Mouse (Mus musculus) mature B cell (primary cell): ENCODE measurements around the gene Lamtor3.
"Not testable (repeated sequence)": the region's sequence is repeated elsewhere in the genome, so short reads cannot be mapped to it uniquely, and the experiment has no call there.

Experiments
- in situ Hi-C: fragments of 300-500 bp; cut with MboI; formaldehyde crosslinking; loops from 2 replicates; pipeline ENCODE4 v1.14.3; 2019

The Lamtor3 gene

DNA sequence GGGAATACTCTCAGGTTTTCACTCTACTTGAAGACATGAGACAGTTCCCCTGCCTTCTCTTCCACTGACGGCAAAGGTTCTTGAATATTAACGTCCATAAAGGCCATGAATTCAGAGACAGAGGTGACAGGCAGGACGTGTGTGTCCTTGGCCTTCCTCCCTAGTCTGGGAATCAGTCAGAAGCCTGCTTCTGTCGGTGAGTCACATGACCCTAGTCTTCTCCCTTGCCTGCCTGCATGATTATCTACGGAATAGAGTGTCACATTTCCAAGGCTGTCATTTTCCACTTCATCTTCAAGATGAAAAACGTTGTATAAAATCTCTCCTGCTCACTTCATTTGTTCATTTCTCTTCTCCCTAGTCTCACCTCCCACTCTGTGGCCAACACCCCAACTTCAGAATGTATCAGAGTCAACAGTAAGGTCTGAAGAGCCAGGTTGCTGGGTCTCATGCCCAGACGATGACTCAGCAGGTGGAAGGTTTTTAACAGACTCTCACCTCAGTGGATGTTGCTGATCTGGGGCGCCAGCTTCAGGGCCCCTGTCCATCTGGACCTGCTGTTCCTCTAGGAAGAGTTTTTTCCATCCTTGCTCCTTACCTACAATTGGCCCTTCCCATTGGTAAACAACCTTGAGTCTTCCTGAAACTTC, 43.6 kb downstream of the Lamtor3 start:
- in situ Hi-C loops = no loop called here

DNA sequence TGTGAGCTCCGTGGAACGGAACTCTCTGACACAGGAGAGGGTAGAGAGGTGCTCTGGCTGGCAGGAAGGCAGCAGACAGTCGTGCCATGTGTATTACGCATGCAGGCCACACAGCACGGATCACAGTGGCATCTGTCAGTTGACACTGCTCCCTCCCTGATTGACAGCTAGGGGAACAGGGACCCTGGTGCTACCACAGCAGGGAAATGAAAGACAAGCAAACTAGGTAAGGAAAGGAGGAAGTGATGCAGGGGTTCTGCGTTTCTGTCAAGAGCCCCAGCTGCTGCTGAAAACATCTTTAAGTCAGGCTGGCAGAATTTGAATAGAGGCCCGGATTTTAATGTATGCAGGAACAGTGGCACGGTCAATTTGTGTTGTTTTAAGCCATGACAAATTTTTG, 45.2 kb downstream of the Lamtor3 start:
- in situ Hi-C loops = no loop called here

DNA sequence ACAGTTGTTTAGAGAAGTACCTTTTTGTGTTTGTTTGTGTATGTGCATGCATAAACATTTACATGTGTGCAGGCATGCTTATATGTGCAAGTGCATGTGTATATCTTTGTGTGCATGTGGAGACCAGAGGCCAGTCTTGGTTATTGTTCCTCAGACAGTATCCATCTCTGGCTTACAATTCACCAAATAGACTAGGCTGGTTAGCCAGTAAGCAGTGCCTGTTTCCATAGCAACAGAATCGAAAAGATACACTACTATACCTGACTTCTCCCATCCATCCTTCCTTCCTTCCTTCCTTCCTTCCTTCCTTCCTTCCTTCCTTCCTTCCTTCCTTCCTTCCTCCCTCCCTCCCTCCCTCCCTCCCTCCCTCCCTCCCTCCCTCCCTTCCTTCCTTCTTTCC, 45.7 kb downstream of the Lamtor3 start:
- in situ Hi-C loops = not testable (repeated sequence)

DNA sequence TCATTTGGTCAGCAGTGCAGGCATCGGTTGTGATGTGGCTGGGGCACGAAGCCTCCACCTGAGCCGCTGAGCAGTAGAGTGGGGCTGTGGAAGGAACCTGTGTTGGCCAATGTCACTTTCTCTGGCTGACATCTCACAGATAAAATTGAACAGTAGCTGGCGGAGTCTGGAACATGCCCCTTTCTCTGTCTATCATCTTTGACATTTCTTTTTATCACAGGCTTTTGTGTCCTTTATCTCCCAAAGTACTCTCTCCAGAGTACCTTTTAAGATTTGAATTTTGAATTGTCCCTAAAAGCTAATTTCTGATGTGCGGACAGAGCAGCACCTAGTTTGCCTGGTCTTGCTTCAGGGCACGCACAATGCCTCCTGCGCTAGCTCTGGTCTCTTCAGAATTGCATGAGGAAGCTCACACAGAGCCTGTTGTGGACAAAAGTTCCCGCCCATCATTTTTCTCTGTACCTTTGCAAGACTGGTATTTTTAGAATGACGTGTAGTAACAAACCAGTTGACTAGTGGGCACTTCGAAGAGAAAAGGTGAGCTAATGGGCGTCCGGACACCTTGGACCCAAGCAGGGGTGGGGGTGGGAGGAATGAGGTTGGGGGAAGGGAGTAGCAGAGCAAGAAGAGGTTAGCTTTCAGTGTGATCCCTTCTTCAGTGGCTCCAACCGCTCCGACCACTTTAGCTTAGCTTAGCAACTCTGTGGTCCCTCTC, 50.0 kb downstream of the Lamtor3 start:
- in situ Hi-C loops = no loop called here

DNA sequence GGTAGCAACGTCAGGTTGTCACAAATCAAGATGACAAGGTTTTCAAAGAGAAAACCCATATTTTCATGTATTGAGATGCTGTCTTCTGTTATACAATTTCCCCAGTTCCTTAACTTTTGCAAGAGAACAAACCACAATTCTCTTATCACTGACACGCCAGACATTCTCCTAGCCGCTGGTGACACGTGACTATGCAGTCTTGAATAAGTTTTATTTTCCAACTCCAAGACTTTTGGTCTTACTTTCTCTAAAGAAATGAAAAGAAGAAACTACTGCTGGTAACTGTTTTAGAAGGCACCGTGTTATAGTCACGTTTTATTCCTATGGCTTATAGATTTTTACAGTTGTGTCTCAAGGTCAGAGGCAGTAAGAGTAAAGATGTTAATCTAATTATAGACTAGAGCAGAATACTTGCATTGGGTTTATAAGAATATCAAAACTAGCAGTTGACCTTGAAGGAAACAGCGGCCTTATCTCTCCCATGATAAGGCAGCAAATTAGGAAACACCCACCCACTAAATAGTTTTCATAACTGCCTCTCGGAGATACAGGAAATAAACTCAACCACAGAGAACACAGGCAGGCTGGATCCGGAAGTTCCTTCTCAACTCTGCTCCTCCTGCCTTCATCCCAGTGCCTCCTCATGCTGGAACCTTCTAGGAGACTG, 50.6 kb downstream of the Lamtor3 start:
- in situ Hi-C loops = no loop called here

DNA sequence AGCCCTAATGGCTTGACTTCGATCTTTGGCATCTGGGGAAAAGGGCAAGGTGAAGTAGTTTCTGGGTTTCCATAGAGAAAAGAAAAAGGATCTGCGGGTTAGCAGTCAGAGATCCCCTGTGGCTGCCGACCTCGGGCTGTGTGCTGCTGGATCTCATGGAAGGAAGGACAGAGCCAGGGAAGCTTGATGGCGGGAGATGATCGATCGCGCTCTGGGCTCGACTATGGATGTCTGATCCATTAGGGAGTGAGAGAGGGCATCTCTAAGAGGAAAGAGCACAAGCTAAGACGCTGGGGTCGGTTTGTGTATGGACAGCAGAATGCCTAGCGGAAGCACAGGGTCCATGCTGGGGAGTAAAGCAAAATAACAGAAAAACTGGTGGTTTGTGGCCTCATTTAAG, 51.6 kb downstream of the Lamtor3 start:
- in situ Hi-C loops = no loop called here

DNA sequence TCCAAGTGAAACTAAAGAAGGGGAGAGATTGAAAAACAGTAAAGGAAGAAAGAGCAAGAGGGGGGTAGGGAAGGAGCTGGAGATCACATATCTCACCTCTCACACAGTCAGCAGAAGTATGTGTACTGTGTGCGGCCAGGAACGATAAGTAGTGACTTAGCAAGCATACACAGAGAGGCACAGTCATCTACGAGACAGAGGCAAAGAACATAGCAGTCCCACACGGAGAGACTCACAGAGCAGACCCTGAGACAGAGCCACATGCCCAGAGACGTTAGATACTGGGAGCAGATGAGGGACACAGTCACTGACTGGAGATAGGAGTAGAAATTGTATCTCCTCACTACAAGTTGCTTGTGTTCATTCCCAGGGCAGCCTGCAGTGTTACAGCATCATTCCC, 53.9 kb downstream of the Lamtor3 start:
- in situ Hi-C loops = no loop called here

DNA sequence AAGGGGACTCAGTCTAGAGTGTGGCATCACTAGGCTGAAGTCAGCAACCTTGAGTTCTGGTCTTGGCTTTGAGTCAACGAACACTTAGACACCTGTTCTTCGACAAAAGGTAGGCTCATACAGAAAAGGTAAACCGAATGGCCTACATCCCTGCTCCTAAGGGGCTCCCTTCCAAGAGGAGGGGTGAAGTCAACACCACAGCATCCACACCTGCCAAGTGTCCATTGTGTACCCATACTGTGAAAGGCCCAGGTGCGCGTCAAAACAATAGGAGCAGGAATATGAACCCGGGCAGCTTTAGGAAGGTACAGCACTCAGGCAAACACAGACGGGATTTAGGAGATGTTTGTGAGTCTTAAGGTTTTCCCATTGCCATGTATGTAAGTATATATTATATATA, 54.7 kb downstream of the Lamtor3 start:
- in situ Hi-C loops = no loop called here

DNA sequence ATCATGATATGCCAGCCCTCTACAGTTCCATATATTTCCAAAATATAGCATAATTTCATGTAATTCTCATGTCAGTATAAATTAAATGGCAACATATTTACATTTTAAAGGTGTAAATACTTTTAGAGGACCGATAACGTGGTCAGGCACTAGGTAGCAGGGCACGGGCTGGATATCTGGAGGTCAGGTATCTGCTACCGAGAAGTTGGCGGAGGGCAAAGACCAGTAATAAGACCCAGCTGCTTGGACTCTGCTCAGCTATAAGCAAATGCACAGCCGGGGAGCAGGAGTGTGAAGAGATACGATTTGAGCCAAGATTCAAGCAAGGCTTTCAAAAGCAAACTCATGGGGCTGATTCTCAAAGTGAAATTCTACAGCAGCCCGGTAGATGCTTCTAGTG, 56.0 kb downstream of the Lamtor3 start:
- in situ Hi-C loops = no loop called here

DNA sequence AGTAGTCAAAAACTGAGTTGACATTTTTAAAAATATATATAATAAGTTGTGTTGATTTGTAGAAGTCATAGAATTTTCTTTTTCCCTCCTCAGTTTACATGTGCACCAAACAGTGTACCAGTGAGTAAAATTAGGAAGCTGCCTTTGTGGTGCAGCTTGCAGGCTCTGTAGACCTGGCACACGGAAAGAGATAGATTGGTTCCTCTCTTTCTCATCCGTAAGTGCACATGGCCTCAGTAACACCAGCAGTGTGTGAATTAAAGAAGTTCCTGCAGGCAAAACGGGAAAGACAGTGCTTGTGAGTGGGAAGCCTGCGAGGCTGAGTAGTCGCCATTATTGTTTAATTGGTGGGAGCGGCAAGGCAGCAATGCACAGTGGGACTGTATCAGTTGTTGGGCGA, 57.1 kb downstream of the Lamtor3 start:
- in situ Hi-C loops = no loop called here

DNA sequence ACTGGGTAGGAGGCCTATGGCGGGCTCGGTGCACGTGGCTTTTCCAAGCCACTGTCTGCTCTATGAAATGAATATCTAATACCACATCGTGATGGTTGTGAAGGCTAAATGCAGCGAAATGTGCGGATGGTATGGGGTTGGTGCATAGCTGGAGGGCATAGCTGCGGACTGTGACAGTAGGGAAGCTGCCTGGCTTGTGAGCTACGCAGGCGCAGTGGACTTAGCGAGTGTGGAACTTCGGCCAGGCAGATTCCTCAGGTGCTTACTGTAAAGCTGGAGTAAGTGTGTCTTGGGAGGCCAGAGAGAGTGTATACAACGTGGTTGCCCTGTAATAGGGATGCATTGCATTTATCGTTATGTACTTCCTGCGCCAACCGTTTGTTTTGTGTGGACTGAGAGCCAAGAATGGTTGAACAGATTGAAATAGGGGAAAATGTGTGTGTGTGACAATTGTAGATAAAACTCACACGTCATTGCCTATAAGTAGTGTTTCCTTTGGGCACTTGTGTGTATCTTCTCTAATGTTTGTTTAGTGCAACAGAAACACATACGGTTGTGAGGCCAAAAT, 57.6 kb downstream of the Lamtor3 start:
- in situ Hi-C loops = no loop called here

DNA sequence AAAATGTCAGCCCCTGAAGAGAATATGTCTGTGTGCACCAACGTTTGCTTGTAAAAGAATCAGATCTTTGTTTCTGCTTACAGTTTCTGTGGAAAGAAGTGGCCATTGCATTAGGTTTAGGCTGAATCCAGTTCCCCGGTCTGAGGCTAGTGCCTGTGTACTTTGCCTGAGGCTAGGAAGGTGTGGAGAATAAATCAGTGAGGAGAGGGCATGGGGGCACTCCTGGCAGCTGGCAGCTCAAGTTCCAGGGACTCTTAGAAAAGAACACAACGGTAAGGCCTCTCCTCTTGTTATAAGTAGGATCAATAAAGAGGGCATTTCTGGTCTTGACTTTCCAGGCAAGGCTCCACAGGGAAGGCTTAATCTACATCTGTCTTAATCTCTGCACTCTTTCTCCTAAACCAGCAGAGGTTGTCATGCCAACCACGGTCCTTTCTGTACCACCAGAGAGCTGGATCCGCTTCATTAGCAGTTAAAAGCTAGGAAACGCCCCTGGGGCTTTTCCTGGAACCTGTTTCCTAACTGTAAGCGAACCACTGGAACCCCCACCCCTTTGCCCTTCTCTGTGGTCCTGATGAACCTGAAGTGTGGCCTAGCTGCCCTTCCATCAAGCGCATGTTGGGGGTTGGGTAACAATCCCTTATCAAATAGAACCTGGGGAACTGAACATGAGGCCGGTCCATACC, 58.8 kb downstream of the Lamtor3 start:
- in situ Hi-C loops = no loop called here

DNA sequence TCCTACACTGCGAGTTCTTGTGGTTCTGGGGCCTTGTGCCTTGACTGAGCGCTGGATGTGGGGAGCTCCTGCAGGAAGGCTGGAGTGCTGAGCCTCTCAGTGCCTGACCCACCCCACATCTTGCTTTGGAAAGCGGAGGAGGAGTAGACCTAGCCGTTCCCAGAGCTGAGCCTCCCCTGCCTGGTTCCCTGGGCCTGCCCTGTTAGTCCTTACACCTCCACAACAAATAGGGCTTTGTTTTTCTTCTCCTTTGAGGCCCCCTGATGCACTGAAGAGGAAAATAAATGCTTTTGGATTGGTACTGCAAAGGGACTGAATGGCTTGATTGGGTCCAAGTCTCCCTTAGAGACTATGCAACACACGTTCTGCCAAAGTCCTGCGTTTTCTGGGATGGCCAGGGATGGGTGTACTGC, 59.3 kb downstream of the Lamtor3 start:
- in situ Hi-C loops = no loop called here

DNA sequence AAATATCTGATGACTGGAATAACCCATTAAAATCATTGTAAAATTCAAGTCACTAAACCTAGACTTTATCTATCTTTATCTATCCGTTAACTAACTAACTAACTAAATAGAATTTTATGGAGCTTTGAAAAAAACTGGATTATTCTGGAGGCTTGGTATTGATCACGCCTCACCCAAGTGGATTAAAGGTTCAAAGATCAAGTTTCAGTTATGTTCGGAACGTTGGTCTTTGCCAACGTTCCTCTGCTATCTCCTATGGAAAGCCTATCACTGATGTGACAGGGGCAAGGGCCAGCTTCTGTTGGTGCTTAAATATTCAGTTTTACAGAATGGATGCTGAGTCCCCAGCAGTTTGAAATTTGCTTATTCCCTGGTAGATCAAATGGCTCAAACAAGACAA, 59.9 kb downstream of the Lamtor3 start:
- in situ Hi-C loops = no loop called here
